Mouse (Mus musculus): ENCODE data around the gene Mroh3. TPM values are rescaled to one million over a fixed set of nuclear protein-coding genes. Genes with fewer than 3 reads are reported as not detected.

The Mroh3 gene
- polyA plus RNA-seq, 1 experiment from 2014 or later = not detected

DNA sequence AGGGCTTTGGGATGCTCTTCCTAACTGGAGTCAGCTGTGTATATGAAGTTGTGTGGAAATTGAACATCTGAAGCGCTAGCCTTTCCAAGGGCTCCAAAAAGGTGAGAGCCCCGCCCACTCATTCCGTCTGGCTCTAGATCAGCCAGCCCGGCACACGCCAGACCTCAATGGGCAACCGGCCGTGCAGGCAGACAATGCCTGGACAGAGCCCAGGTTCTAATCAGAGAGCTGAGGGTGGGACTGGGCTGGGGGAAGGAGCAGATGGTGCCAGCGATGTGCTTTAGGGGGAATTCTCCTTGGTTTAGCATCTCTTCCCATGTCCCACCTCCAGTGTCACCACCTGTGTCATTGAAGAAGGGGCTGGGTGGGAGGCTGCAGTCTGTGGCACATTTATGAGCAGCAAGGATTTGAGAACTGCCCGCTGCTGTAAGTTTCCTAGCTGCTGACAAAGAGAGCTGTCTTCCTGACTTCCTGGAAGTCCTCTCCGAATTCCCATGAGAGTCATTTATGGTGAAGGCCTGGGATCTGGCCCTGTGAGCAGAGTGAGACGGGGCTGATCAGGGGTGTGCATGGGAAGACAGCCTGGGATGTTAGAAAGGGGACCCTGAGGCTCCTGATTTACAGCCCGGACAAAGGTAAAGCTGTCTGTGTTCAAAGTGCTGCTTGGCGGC lies 78.9 kb downstream of the Mroh3 start:
- Histone ChIP-seq H3K27ac (peak overlapping the region; percentile 93), H3K79me2 (ENCODE audit: inconsistent target) (peaks cover 51% of the 10 kb centered on the region), H3K36me3 (ENCODE audit: inconsistent target) (no peaks in the 10 kb centered on the region), H3K4me3 (ENCODE audit: inconsistent target) (no peak overlapping the region)
- whole genome bisulfite sequencing (ENCODE audit: missing documents) = 88% methylated on average over 13 of the region's 13 CpGs

DNA sequence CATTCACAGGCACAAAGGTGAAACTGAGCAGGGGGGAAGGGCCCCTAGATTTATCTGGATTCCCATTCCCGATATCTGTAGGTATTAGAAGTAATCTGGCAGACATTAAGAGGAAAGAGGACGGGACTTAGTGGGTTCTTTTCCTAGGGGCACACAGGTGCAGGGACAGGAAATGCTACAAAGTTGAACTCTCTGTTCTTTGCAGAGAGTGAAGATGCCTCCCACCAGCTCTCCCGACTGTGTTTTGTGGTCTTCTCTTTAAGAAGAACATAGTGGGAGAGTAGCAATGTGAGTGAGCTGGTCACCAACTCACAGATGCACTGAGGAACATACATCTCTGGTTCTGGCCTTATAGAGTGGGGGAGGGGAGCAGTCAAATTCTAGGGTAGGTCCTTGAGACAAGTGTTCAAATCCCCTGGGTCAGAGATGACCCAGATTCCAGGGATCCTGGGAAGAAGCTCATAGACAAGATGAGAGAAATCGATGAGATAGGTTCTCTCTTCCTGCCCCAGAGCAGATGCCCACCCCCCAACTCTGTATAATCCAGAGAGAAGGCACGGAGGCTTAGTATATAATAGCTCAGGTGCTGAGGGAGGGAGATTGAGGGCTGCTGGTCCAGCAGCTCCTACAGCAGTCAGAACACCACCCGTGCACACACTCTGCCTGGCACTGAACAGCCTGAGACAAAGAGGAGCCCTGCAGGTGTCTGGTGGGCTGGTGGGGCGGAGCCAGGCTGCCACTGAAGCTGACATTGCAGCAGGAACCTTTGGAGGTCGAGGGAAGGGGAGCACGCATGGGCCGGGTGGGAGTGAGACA lies 80.0 kb downstream of the Mroh3 start:
- peak overlapping the region; percentile 54 for H3K4me3 ChIP-seq (ENCODE audit: inconsistent target)
- WGBS (ENCODE audit: missing documents) = 64% methylated on average over 10 of the region's 10 CpGs
- no peak overlapping the region for H3K27ac ChIP-seq
- peaks cover 47% of the 10 kb centered on the region for H3K79me2 ChIP-seq (ENCODE audit: inconsistent target)
- no peaks in the 10 kb centered on the region for H3K36me3 ChIP-seq (ENCODE audit: inconsistent target)

Other genes with a start within 250 kb of the Mroh3 start
- gene Igfn1, start 206.5 kb downstream of the Mroh3 start, polyA plus RNA-seq (2018) = not detected in 3 replicates
- gene Tmem9, start 204.7 kb downstream of the Mroh3 start, polyA plus RNA-seq (2018) = 10.4 to 13.9 TPM (median 11.0 TPM) in 3 replicates
- not detected in 3 replicates for gene Ascl5, start 162.0 kb downstream of the Mroh3 start, polyA plus RNA-seq (2018)
- not detected in 3 replicates for gene Cacna1s, start 160.1 kb downstream of the Mroh3 start, polyA plus RNA-seq (2018)
- 7.3 to 9.8 TPM (median 9.5 TPM) in 3 replicates for gene Kif21b, start 81.4 kb downstream of the Mroh3 start, polyA plus RNA-seq (2018)
- not detected in 3 replicates for gene Inava, start 21.4 kb upstream of the Mroh3 start, polyA plus RNA-seq (2018)
- gene Gpr25, start 48.0 kb upstream of the Mroh3 start, polyA plus RNA-seq (2018) = not detected in 3 replicates
- 13.6 to 17.5 TPM (median 16.8 TPM) in 3 replicates for gene Camsap2, start 133.3 kb upstream of the Mroh3 start, polyA plus RNA-seq (2018)
- gene Ddx59, start 202.4 kb upstream of the Mroh3 start, polyA plus RNA-seq (2018) = 4.3 to 8.4 TPM (median 8.0 TPM) in 3 replicates